Mouse (Mus musculus) right cerebral cortex, postnatal 25 days (tissue): ENCODE results near the gene Cdh6.

Source experiments
- DNase-seq: peaks from one replicate; pipeline ENCODE4 v3.0.0; 2022

Gene Cdh6

DNA sequence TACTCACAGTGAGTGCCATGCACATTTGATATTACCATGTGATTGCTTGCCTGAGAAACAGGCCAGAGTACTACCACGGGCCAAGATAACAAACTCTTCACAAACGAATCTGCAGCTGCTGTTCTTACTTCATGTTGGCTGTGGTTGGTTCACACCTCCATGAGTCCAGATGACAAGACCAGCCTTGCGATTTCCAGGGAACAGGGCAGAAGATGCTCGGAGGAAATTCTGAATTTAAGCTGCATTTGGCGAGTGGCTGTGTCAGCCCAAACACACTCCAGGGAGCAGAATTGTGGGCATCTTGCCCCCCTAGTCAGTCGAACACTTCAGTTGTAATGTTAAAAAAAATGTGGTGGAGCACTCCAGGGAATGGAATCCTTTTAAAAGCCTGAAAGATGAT, 18.1 kb downstream of the Cdh6 start:
- DNase-seq, result no peak

DNA sequence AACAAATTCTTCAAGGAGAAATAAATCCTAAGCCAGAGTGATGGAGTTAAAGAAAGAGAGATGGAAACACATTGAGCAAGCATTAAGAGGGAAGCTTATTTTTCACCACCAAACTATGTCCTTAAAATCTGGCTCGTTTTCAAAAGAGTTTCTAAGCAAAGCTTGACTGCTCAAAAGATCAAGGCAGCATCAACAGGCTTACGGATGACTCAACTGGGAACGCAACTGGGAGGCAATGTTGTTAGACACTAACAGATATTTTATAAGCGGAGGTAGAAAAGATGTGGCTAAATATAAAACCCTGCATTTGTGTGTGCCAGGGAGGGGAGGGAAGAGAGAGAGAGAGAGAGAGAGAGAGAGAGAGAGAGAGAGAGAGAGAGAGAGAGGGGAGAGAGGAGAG, 31.5 kb downstream of the Cdh6 start:
- DNase-seq, result no peak

DNA sequence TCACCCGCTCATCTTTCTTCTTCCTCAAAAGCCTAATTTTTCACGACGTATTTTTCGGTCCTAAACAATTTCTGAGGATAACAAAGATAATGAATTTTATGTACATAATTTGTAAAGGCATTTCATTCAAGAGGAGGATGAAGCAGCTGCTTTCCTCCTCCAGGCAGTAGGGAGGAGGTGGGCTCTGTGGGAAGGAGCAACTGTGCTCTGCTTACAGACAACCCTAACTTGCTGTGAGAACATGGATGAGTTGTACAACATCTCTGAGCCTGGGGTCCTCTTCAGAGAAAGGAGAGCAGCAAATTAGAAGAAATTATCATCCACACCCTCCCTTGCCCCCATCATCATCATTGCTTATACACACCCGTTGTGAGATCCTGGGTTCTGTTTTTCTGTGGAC, 33.8 kb downstream of the Cdh6 start:
- DNase-seq, result peak; percentile 43

DNA sequence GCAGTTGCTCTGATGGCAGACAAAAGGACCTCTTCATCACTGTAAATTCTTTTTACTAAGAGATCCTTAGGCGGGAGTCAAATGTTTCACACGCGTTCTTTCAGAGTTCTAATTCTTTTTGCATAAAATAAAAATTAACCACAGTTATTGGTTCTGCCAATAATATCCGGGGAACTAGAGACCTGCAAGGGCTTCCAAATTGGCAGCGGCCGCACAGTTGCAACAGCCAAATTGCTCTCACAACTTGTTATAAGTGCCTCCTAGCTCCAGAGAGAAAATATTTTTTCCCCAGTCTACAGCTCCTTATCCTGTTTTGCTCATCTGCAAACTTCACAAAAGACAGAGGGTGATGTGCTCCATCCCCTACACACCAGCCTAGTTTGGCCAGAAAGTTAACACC, 36.3 kb downstream of the Cdh6 start:
- DNase-seq, result no peak

DNA sequence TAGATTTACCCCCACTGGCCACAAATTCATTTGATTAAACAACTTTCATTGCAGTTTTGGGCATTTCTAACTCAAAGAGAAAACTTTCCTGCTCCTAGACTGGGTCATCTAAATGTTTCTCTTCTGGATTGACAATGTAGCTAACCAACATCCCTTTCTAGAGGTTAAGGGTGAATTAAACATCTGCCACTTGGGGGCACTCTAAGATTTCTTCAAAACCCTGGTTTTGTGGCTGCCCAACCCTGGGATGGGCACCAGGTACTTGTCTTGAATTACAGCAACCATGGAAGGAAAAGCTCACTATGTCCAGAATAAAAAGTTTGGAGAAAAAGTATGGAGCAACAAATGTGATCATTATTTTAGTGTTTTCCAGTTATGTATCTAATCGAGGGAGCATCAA, 39.4 kb downstream of the Cdh6 start:
- DNase-seq, result no peak

DNA sequence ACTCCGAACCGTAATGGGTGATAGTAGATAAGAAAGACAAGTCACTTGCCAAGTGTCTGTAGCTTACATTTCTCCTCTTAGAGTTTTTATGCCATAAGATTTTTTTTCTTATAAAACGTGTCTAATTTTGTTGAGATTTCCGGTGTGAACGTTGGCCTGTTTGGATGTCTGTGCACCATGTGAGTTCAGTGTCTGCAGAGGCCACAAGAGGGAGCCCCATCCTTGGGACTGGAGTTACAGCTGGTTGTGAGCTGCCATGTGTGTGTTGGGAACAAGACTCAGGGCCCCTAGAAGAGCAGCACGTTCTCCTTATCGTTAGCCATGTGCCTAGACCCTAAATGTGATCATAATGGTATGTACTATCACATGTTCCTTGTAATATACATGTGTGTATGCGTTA, 40.1 kb downstream of the Cdh6 start:
- DNase-seq, result no peak

DNA sequence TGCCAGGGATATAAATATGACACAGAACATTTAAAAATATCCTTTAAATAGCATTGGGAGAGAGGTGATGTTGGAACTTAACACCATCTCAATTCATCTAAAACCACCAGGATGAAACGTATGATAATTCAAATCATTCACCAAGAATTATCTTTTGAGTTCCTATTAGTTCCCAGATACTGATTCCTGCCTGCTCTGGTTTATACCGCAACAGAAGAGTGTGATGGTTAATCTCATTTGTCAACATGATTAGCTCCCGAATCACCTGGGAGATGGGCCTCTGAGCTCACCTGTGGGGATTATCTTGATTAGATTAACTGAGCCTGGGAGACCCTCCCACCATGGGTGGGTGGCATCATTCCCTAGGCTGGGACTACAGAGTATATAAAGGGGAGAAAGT, 41.0 kb downstream of the Cdh6 start:
- no peak for DNase-seq

DNA sequence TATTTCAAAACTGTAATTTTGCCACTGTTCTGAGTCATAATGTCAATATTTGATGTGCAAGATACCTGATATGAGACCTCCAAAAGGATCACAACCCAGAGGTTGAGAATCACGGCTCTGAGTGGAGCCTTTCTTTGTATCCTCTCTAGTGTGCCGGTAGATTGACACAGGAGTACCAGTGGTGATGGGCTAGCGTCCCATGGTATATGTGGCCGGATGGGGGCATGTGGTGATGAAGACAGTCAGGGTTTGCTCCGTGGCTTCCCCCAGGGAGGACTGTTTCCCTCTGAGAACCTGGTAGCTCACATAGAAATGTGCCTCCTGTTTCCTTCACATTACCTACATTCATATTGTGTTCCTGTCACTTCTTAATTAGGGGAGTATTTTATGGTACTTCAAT, 43.2 kb downstream of the Cdh6 start:
- no peak for DNase-seq

DNA sequence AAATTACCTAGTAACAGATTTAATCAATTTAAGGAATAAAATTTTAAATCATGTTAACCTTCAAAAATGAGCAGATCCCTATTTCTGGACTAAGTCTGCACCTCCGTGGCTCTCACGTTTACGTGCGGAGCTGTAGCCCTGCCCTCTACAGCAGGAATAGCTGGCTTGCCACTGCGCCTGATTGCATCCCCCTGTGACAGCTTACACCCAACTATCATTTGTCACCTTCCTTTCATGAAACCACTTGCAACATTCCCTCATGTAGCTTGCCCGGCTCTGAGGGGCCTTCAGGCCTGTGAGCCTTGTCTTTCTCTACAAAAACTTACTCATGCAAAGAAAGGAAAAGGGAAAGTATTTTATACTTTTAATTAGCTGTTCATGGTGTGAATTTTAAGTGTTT, 73.1 kb downstream of the Cdh6 start:
- no peak for DNase-seq

DNA sequence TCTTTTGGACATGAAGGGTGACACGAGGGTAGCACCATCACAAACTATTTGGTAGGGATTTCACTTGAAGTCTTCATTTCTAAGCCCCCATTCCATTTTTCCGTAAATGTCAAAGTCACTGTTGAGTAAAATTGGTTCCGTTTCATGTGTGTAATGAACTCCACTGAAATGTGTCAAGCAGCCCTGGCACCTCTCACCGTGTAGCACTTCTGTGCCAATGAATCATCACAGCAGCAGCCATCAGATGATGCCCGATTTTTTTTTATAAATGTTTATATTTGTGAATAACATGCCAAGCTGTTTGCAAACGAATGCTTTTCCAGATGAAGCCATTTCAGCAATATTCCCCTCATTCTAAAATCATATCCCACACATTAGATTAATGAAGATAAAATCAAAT, 75.6 kb downstream of the Cdh6 start:
- no peak for DNase-seq

DNA sequence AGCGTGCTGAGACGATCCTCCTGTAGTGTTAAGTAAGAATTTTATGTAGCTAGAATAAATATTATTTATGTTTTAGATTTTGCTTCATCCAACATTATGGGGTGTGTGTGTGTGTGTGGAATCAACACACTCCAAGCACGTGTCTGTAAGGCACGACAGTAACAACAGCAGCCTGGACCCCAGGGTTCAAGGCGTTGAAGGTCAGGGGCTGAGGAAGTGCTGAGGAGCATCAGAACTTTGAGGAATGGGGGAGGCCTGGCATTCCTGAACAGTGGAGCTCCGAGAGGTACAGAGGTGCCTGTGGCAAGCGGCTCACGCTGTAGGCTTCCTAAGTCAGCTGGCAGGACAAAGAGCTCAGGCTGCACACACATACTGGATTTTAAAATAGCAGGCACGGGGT, 78.1 kb downstream of the Cdh6 start:
- no peak for DNase-seq

DNA sequence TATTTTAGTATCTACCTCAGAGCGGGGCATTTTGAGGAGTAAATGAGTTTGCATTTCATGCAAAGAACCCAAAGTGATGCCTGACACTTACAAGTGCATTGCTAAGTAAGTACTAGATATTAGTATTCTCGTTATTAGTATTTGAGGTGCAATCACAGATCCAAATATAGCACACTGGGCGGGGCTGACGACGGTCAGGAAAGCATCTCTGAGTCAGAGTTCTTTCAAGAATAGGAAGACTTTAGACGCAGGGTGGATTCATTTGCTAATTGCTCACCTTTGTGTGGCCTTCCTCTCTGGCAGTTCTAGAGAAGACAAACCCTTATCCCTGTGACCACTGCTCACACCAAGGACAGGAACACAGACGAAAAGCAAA, 78.6 kb downstream of the Cdh6 start:
- no peak for DNase-seq

DNA sequence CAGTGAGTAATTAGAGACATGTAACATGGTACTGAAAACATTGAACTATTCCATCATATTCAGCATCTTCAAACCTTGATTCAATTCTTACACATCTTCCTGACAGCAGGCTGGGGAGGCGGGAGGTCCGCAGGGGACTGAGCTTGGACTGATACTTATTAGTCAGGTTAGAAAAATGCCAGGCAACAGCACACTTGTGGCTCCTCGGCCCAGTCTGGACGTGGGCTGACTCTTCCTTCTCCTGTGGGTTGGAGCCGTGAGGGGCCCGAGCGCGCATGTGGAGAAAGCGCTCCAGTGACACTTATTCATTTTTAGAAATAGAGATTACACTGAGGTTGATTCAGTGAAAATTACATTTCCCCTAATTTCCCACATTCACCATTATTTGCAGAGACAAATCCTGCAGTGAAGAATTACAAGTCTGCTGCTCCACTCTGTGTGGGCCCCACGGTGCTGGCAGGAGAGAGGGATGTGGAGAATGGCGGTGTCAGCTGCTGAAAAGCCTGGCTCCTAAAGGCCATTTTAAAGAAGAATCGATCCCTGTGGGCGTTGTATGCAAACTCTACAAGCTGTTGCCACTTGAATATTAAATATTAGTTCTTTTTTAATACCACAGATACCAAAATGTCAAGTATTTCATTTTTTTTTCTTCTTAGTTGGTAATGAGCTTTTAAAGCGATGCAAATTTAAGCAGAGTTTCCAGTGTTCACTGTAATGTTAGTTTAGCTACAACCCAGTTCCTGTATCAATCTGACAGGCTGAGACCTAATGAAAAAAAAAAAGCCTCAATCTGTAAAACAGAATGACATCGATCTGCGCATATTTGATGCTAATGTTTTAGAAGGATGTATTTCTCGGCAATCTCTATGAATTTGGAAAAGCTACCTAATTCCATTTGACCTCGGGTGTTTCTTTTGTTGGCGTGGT, 79.3 kb downstream of the Cdh6 start:
- DNase-seq, result no peak

DNA sequence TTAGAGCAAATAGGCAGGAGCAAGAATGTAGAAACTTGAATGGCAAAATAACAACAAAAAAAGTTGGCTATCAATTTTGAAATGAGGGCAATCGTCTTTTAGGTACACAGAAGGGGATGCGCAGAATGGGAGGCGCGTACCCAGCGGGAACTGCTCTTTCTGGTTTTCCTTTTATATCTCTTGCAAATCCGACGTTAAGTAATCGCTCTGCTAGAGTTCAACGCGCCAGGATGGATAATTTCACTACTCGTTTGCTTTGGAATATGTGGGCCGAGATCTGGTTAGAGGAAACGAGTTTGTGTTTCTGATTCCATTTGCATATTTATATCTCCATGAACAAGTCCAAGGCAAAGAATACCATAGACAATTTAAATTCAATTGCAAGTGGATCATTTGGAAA, 81.4 kb downstream of the Cdh6 start:
- no peak for DNase-seq

DNA sequence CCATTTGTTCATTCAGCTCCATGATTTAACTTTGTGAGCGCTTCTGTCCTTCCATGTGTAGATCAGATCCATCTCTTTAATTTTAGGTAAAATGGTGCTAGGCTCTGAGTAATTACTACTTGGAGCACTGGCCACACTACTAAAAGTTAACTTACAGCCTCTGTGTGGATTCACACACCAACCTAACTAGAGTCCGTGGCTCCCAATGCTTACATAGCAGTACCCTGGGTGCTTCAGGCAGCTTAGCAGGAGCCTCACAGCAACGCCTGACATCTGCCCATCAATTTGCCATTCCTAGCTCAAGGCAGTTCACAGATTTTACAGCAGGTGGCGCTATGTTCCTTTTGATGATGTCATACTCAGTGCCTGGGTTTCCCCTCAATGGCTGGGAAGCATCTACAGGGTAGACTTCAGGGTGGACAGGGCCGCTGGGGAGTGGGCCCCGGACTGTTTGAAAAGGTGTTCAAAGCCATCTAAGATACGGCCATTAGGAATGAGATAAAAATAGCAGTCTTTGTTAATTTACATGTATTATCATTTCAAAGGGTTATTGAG, 84.9 kb downstream of the Cdh6 start:
- DNase-seq, result no peak

DNA sequence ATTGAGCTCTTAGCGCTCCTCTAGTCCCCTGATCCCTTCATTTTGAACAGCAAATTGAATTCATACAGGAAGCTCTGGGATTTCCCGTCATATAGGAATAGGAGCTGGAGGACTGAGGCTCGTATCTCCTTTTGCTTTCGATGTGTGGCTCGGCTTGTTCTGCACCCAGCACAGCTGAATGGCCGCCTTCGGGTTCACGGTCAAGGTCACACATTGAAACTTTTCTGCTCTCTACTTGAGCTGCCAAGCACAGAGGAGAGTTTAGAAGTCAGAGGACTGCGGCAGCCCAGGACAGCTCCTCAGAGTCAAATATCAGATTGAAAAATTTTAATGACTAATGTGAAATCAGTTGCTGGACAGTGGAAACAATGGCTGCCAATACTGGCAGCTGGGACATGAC, 88.7 kb downstream of the Cdh6 start:
- DNase-seq, result no peak

DNA sequence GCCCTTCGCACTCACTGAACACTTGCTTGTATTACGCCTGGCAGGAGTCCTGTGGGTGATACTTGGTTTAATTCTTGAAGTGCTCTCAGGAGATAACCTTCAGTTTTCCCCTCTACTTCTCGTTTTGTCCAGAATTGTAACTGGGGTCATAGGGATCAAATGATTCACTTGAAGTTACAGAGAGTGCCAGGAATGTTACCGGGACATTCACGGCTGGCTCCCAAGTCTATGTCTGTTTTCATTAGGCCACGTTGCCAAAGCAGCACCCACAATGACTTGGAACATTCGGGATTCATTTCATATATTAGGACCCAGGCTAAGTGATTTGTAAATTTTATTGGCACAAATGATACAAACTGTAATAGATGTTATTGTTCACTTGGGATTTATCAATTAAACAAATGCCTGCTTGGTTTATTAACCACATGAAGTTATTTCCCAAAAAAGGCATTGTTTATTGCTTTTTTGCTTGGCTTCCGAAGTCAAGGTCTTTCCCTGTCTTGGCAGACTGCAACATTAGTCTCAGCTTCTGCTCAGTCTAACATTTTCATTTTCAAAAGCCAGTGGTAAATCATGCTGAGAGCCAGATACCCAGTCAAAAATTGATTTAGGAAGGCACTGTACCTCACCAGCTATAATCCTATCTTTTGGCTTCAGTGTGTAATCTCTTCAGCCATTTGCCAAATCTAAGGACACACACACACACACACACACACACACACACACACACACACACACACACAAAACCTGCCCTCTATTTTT, 96.4 kb downstream of the Cdh6 start:
- no peak for DNase-seq

DNA sequence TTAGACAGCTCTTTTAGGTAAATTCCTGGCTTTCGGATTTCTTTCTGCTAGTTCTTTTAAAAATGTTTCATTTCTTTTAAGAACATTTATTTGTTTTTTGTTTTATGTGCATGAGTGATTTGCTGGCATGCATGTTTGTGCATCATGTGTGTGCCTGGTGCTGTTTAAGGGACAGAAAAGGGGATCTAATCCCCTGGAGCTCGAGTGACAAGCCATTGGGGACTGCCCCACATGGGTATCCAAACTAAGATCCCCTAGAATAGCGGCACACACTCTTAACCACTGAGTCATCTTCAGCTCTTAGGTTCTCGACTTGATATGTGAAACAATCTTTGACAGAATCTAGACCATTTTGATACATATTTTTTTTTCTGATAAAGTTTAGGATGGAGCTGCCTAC, 99.4 kb downstream of the Cdh6 start:
- DNase-seq, result no peak

DNA sequence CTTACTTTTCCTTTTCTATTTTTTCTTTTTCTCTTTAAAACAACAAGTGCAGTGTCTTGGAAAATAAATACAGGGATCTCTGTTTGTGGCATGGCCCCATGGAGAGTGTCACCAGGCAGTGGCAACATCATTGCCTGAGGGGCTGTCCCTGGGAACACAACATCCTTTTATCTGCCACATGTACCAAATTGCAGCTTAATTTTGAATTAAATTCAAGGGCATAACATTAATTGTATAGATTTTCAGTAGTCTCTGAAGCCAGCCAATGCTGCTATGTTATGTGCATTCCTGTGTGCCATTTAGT, 105.3 kb downstream of the Cdh6 start:
- no peak for DNase-seq

DNA sequence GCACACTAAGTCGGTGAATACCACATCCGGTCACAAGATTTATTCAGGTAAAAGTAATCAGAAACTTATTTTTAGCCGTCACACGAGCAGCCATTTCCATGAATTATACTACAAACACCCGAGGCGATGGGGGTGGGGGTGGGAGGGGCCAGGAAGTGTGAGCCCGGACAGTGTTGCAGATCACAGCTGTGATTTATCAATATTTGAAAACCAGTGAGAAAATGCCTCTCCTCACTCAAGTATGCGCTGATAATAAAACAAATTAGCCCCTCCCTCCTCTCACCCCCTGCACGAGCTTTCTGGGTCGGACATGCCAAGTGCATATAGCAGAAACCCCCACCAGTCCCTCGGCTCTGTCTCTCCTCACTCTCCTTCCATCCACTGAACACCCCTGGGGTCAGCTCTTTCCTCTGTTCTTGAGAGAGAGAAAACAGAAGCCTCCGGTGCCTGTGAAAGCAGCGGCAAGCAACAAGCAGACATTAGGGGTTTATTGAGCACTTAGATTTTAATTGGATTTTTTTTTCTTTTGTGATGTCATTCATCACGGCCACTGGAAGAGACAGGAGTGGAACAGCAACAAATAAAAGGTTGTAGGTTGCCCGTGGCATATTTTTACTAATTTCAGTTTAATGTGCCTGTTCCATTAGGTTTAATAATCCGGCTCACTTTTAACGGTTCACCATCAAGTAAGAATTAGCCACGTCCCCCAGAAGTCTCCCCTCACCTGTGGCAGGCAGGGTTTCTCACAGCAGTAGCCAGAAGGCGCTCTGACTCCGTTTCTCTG, 105.9 kb downstream of the Cdh6 start:
- no peak for DNase-seq

DNA sequence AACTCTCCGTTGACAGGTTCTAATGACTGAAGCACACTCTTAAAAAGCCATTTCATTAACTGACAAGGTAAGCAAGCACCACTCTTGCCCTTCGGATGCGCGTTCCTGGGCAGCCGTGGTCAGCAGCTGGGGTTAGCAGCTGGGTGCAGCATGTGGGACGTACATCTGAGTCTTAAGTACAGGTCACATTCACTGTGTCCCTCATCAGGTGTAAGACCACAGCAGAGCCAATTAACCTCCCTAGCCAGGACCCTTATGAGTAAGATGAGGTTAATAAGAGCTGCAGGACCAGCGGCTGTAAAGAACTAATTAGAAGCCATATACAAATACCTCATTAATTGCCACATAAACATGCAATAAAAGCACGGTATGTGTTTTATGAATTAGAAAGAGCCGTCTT, 106.7 kb downstream of the Cdh6 start:
- DNase-seq, result no peak

DNA sequence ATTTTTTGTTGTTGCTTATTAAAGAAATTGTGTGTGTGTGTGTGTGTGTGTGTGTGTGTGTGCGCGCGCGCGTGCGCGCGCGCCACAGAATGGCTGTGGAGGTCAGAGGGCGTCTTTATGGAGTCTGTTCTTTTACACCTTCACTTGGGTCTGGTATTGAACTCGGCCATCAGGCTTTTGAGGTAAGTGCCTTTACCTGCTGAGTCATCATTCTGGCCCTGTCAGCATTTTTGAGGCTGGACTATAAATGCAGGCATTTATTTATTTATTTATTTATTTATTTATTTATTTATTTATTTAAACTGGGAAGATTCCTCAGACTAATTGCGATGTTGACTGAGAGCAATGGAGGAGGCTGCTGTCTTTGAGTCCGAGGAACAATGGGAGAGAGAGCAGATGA, 109.8 kb downstream of the Cdh6 start:
- DNase-seq, result no peak

DNA sequence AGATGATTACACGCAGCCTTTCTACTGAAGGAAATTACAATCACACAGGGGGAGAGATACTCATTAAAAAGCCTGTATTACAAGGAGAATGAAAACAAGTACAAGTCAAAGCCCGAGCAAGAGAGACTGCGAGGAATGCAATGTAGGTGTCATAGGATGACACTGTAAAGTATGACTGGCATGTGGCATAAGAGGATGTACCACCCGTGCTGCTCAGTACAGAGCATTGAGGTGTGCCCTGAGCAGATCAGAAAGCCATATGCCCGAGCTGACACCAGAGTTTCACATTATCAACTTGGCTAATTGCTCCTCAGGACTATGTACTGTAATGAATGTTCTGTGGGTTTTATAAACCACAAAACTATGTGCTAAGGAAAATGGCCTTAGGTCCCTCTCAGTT, 115.7 kb downstream of the Cdh6 start:
- DNase-seq, result no peak

DNA sequence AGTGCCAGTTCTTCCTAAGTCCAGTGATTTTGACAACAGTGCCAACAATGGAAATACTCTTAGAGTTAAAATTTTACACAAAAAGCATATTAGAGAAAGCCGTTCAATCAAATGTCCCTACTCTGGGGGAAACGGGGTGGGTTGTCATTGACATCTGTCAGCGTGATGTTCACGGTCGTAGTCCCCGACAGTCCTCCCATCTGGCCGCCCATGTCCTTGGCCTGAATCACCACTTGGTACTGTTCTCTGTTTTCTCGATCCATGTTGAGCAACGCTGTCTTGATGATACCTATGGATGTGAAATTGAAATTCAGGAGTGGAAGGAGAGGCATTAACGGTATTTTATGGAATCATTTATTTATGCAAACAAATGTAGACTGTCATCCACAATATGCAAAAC, 116.2 kb downstream of the Cdh6 start:
- DNase-seq, result no peak
